Comparison of ENCODE assay signal across 8 mouse cellular contexts in genomic region chr6:72513071-72513440, GRCm38 (mm10). TPM values are rescaled to one million over a fixed set of nuclear protein-coding genes. Genes with fewer than 3 reads are reported as not detected.
DNase-seq lines count a peak whose midpoint lies in the region; ATAC-seq and TF ChIP-seq lines count a peak whose summit lies in the region.

No protein-coding gene starts in this region.

- TF ChIP-seq CTCF in lung, postnatal 0 days (IDR thresholded peaks at IDR 0.05): no peak
- TF ChIP-seq CTCF in olfactory bulb, adult 2 months (IDR thresholded peaks at IDR 0.05; ENCODE audit: insufficient read depth, low read depth, low read length): no peak

- no peaks in the 10 kb centered on the region for H3K36me3 ChIP-seq in lung, postnatal 0 days (ENCODE audit: insufficient read depth, low read length)
- no peaks in the 10 kb centered on the region for H3K36me3 ChIP-seq in limb, embryonic 11.5 days (ENCODE audit: control insufficient read depth, insufficient read depth, low read length)

- H3K27me3 ChIP-seq in lung, postnatal 0 days (replicated peaks; ENCODE audit: insufficient read depth, low read length): no peaks in the 10 kb centered on the region
- H3K27me3 ChIP-seq in limb, embryonic 11.5 days (ENCODE audit: control insufficient read depth, insufficient read depth, low read length): no peaks in the 10 kb centered on the region

- peak overlapping the region; percentile 94 for H3K27ac ChIP-seq in lung, postnatal 0 days (ENCODE audit: low read length)
- H3K27ac ChIP-seq in limb, embryonic 11.5 days (replicated peaks; ENCODE audit: low read depth, low read length): peak overlapping the region; percentile 72
- H3K27ac ChIP-seq in olfactory bulb, adult 2 months (ENCODE audit: insufficient read depth, low read depth, low read length): peak overlapping the region; percentile 88

- peak overlapping the region; percentile 62 for H3K4me2 ChIP-seq in lung, postnatal 0 days (replicated peaks; ENCODE audit: low read depth, low read length)
- H3K4me2 ChIP-seq in limb, embryonic 11.5 days (ENCODE audit: low read depth, severe bottlenecking): peak overlapping the region; percentile 63

- H3K4me3 ChIP-seq in lung, postnatal 0 days (ENCODE audit: low read depth, low read length): peak overlapping the region; percentile 33
- peak overlapping the region; percentile 29; the same call in 1 of the 2 replicates for H3K4me3 ChIP-seq in limb, embryonic 11.5 days (ENCODE audit: low read depth, low read length)
- no peak overlapping the region for H3K4me3 ChIP-seq in olfactory bulb, adult 2 months (ENCODE audit: insufficient read depth, low read depth, low read length)

- no peaks in the 10 kb centered on the region for H3K9me3 ChIP-seq in lung, postnatal 0 days (ENCODE audit: low read length)
- no peaks in the 10 kb centered on the region for H3K9me3 ChIP-seq in limb, embryonic 11.5 days (ENCODE audit: control insufficient read depth, low read length)

- no peak for DNase-seq in cerebellum, adult 9-11 months
- DNase-seq in lung, postnatal 0 days (ENCODE audit: low spot score): no peak
- DNase-seq in lung, postnatal 4 days: no peak
- no peak for DNase-seq in limb, embryonic 11.5 days (ENCODE audit: low spot score)
- DNase-seq in frontal cortex, postnatal 10 days (ENCODE audit: low spot score in 2 of 2): no peak

- WGBS in lung, postnatal 0 days: 26% methylated on average over 7 of the region's 7 CpGs
- 57% methylated on average over 7 of the region's 7 CpGs for WGBS in limb, embryonic 11.5 days
- WGBS in olfactory bulb, adult 2 months: 31% methylated on average over 7 of the region's 7 CpGs

- H3K4me1 ChIP-seq in lung, postnatal 0 days (ENCODE audit: insufficient read depth, low read depth, low read length): no peaks in the 10 kb centered on the region
- H3K4me1 ChIP-seq in limb, embryonic 11.5 days (ENCODE audit: control insufficient read depth, insufficient read depth, low read length): peaks cover 13% of the 10 kb centered on the region
- peaks cover 39% of the 10 kb centered on the region for H3K4me1 ChIP-seq in olfactory bulb, adult 2 months (ENCODE audit: control insufficient read depth, insufficient read depth, low read length)

- TF ChIP-seq EP300 in lung, postnatal 0 days (IDR thresholded peaks at IDR 0.05): no peak

- no peak for TF ChIP-seq POLR2A in olfactory bulb, adult 2 months (IDR thresholded peaks at IDR 0.05; ENCODE audit: insufficient read depth, low read depth, low read length)

- H3K9ac ChIP-seq in lung, postnatal 0 days (replicated peaks; ENCODE audit: low read depth): peak overlapping the region; percentile 43; the same call in 1 of the 2 replicates
- peak overlapping the region; percentile 78 for H3K9ac ChIP-seq in limb, embryonic 11.5 days (ENCODE audit: low read length)

- ATAC-seq in cerebellum, adult (ENCODE audit: insufficient number of reproducible peaks, low FRiP score, low TSS enrichment): peak; percentile 42; the same call in 1 of the 2 replicates
- no peak for ATAC-seq in lung, postnatal 0 days
- ATAC-seq in limb, embryonic 11.5 days (ENCODE audit: insufficient number of reproducible peaks, low FRiP score, low TSS enrichment, low read depth): no peak
- ATAC-seq in monocyte, adult 5-6 weeks (replicated peaks; ENCODE audit: insufficient number of reproducible peaks, low FRiP score, low TSS enrichment, poor library complexity, severe bottlenecking): no peak

RNA-seq across cellular contexts. Expression of gene Sh2d6, which starts 8.5 kb away (rescaled TPM):
- not detected in 2 replicates for polyA plus RNA-seq in lung, postnatal 0 days (2015; fragmentation: Nextera tagmentation; extraction: Ambion mirVana)
- 0.17 TPM in 1 of 2 replicates, not detected in the other for polyA plus RNA-seq in limb, embryonic 11.5 days (2014; fragmentation: Nextera tagmentation; extraction: Ambion mirVana)
- polyA plus RNA-seq in olfactory bulb, adult 2 months (2012; ENCODE audit: insufficient read depth, insufficient read length, low replicate concordance, missing spikeins): not detected in 2 replicates
- total RNA-seq in monocyte, adult 5-6 weeks (2017): 0.75 TPM in 1 of 3 replicates, not detected in the others

RNA-seq across cellular contexts. Expression of gene Capg, which starts 31.1 kb away (rescaled TPM):
- 136 and 148 TPM in 2 replicates for polyA plus RNA-seq in lung, postnatal 0 days (2015; fragmentation: Nextera tagmentation; extraction: Ambion mirVana)
- polyA plus RNA-seq in limb, embryonic 11.5 days (2014; fragmentation: Nextera tagmentation; extraction: Ambion mirVana): 24.5 and 26.5 TPM in 2 replicates
- polyA plus RNA-seq in olfactory bulb, adult 2 months (2012; ENCODE audit: insufficient read depth, insufficient read length, low replicate concordance, missing spikeins): not detected in 2 replicates
- 54.4 to 71.6 TPM (median 54.8 TPM) in 3 replicates for total RNA-seq in monocyte, adult 5-6 weeks (2017)

Comparison
In these comparisons a context has a peak if more than half of its experiments do, and no peak if none do; other contexts are left out.
1. RNA of gene Capg, which starts 31.1 kb away (polyA plus RNA-seq): 136 to 148 TPM in lung, postnatal 0 days and 24.5 to 26.5 TPM in limb, embryonic 11.5 days; not detected in olfactory bulb, adult 2 months; every median in the first group is over 10 times any median in the second.
2. Peak in every context shown above with its lines, with median percentiles within 50 percentile points of each other: H3K27ac ChIP-seq.